Mouse (Mus musculus) ES-CJ7 (cell line): ENCODE measurements around the gene Clasp1.

Experiments
- DNase-seq: peaks from one replicate; pipeline ENCODE4 v3.0.0; 2011; ENCODE audit warnings: low read depth, low spot score

Clasp1 gene

GRCm38 (mm10) chr1:118388757-118389453 lies at the start of gene Clasp1:
Gene Clasp1 (plus strand): TSS chr1:118389058.
- DNase-seq, result peak; percentile 99

- no peak for DNase-seq
Observed at GRCm38 (mm10) chr1:118343649-118344435, 45.0 kb upstream of the Clasp1 start.

GRCm38 (mm10) chr1:118349922-118350321 lies 38.9 kb upstream of the Clasp1 start:
- DNase-seq, result no peak

- no peak for DNase-seq
Observed at GRCm38 (mm10) chr1:118359071-118359761, 29.6 kb upstream of the Clasp1 start.

- peak; percentile 72 for DNase-seq
Observed at GRCm38 (mm10) chr1:118367970-118368369, 20.9 kb upstream of the Clasp1 start.

- no peak for DNase-seq
Observed at GRCm38 (mm10) chr1:118368721-118369461, 20.0 kb upstream of the Clasp1 start.

- no peak for DNase-seq
Observed at GRCm38 (mm10) chr1:118377784-118378183, 11.1 kb upstream of the Clasp1 start.

- DNase-seq, result no peak
Observed at GRCm38 (mm10) chr1:118380105-118380786, 8.6 kb upstream of the Clasp1 start.

GRCm38 (mm10) chr1:118388127-118388756 lies 616 bp upstream of the Clasp1 start:
- DNase-seq, result peak; percentile 68

GRCm38 (mm10) chr1:118389454-118390265 lies 802 bp downstream of the Clasp1 start:
- DNase-seq, result peak; percentile 56

- no peak for DNase-seq
Observed at GRCm38 (mm10) chr1:118390266-118390660, 1.4 kb downstream of the Clasp1 start.

GRCm38 (mm10) chr1:118390871-118391387 lies 2.1 kb downstream of the Clasp1 start:
- DNase-seq, result no peak

- DNase-seq, result no peak
Observed at GRCm38 (mm10) chr1:118392246-118392645, 3.4 kb downstream of the Clasp1 start.

- no peak for DNase-seq
Observed at GRCm38 (mm10) chr1:118393916-118394315, 5.1 kb downstream of the Clasp1 start.

GRCm38 (mm10) chr1:118397866-118398265 lies 9.0 kb downstream of the Clasp1 start:
- DNase-seq, result no peak

GRCm38 (mm10) chr1:118398567-118398966 lies 9.7 kb downstream of the Clasp1 start:
- DNase-seq, result no peak

- no peak for DNase-seq
Observed at GRCm38 (mm10) chr1:118399625-118400310, 10.9 kb downstream of the Clasp1 start.

- no peak for DNase-seq
Observed at GRCm38 (mm10) chr1:118401991-118402390, 13.1 kb downstream of the Clasp1 start.

- DNase-seq, result peak; percentile 74
Observed at GRCm38 (mm10) chr1:118402556-118402955, 13.7 kb downstream of the Clasp1 start.
